23 mouse cellular contexts compared by ENCODE assay signal in the genomic region with DNA sequence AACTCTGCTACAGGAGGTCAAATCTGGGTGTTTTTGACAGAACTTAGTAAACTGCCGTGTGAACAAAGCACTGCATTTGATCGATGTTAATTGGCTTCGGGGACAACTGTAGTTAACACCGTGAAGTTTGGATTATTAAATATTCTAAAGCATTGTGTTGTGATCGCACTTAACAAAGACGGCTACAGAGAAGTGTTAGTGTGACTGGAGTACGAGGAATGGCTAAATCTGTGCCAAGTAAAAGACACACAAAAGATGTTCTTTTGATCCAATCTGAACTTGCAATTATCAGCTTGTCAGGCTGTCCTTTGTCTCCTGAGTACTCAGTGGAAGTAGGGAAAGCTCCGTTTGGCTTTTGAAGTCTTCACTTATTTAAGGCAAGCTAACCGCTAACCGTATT.
A peak's percentile ranks its signal among the peaks of the same experiment; 100 is the strongest.
DNase-seq lines count a peak whose midpoint lies in the region; ATAC-seq and TF ChIP-seq lines count a peak whose summit lies in the region.
"Had no signal": no experiment of that assay in that cellular context is flagged by ENCODE, and none has a peak within 500 bp of the region (broad histone marks: within the 10 kb centered on the region; RNA-seq: fewer than 3 reads in every experiment).

No protein-coding gene starts in this region.

- 31% methylated on average over 10 of the region's 10 CpGs for WGBS in forebrain, embryonic 14.5 days
- WGBS in forebrain, embryonic 10.5 days = 87% methylated on average over 10 of the region's 10 CpGs
- WGBS in forebrain, embryonic 16.5 days = 26% methylated on average over 10 of the region's 10 CpGs
- WGBS in forebrain, embryonic 13.5 days = 51% methylated on average over 10 of the region's 10 CpGs
- 28% methylated on average over 10 of the region's 10 CpGs for WGBS in forebrain, postnatal 0 days
- 59% methylated on average over 10 of the region's 10 CpGs for WGBS in forebrain, embryonic 12.5 days

- peak; percentile 47 for DNase-seq in forebrain, embryonic 14.5 days (ENCODE audit: low spot score)
- no peak for DNase-seq in forebrain, embryonic 10.5 days (ENCODE audit: extremely low spot score, low spot score)
- DNase-seq in forebrain, postnatal 0 days = peak; percentile 20
- DNase-seq in brain, embryonic 14.5 days (ENCODE audit: low read depth) = peak; percentile 61
- DNase-seq in frontal cortex, adult 2 months (ENCODE audit: extremely low spot score in 1 of 2, low spot score in 1 of 2) = no peak
- DNase-seq: adrenal gland, adult 2 months; adrenal gland, adult 8-10 months; adrenal gland, postnatal 10 days; adrenal gland, postnatal 14 days; adrenal gland, postnatal 25 days; adrenal gland, postnatal 36 days; B cell, adult 2 months; cerebellum, adult 11 months; cerebellum, adult 11-12 months; cerebellum, adult 18-20 months had no signal

- TF ChIP-seq POLR2A in brain, embryonic 14.5 days (IDR thresholded peaks at IDR 0.05; ENCODE audit: borderline replicate concordance, extremely low read depth, insufficient read depth, insufficient read length, poor library complexity, severe bottlenecking) = no peak

- no peak for ATAC-seq in forebrain, embryonic 14.5 days
- peak; percentile 59 for ATAC-seq in forebrain, embryonic 16.5 days
- ATAC-seq in forebrain, embryonic 13.5 days = no peak
- ATAC-seq in forebrain, postnatal 0 days = peak; percentile 64
- ATAC-seq in forebrain, embryonic 12.5 days (ENCODE audit: low FRiP score) = no peak
- ATAC-seq: activated CD4-positive, CD25-positive, alpha-beta regulatory T cell, adult 4 months; CD4-positive, CD25-positive, alpha-beta regulatory T cell, adult 4 months; Patski had no signal

- H3K4me2 ChIP-seq in forebrain, embryonic 14.5 days (ENCODE audit: low read length) = no peak overlapping the region
- no peak overlapping the region for H3K4me2 ChIP-seq in forebrain, embryonic 16.5 days (ENCODE audit: low read length)
- no peak overlapping the region for H3K4me2 ChIP-seq in forebrain, embryonic 13.5 days
- H3K4me2 ChIP-seq in forebrain, postnatal 0 days (ENCODE audit: low read depth) = no peak overlapping the region
- no peak overlapping the region for H3K4me2 ChIP-seq in forebrain, embryonic 12.5 days

- TF ChIP-seq CTCF in forebrain, postnatal 0 days (IDR thresholded peaks at IDR 0.05; ENCODE audit: low read depth) = no peak
- no peak for TF ChIP-seq CTCF in brain, embryonic 14.5 days (IDR thresholded peaks at IDR 0.05; ENCODE audit: borderline replicate concordance, extremely low read depth, insufficient read depth, insufficient read length)

- H3K27ac ChIP-seq in forebrain, embryonic 14.5 days (ENCODE audit: low read depth, low read length) = no peak overlapping the region
- no peak overlapping the region for H3K27ac ChIP-seq in forebrain, embryonic 10.5 days
- H3K27ac ChIP-seq in forebrain, embryonic 16.5 days (ENCODE audit: low read length) = no peak overlapping the region
- no peak overlapping the region for H3K27ac ChIP-seq in forebrain, embryonic 13.5 days
- H3K27ac ChIP-seq in forebrain, postnatal 0 days (ENCODE audit: low read depth, low read length) = no peak overlapping the region
- no peak overlapping the region for H3K27ac ChIP-seq in forebrain, embryonic 12.5 days

- H3K4me3 ChIP-seq in forebrain, embryonic 14.5 days (ENCODE audit: low read depth, low read length) = no peak overlapping the region
- H3K4me3 ChIP-seq in forebrain, embryonic 10.5 days = no peak overlapping the region
- no peak overlapping the region for H3K4me3 ChIP-seq in forebrain, embryonic 16.5 days (replicated peaks; ENCODE audit: low read length)
- H3K4me3 ChIP-seq in forebrain, embryonic 13.5 days = no peak overlapping the region
- no peak overlapping the region for H3K4me3 ChIP-seq in forebrain, postnatal 0 days (ENCODE audit: low read depth, low read length)
- no peak overlapping the region for H3K4me3 ChIP-seq in forebrain, embryonic 12.5 days (replicated peaks)

- H3K4me1 ChIP-seq in forebrain, embryonic 14.5 days (ENCODE audit: control insufficient read depth, insufficient read depth, low read length) = no peaks in the 10 kb centered on the region; the same call in 1 of the 2 replicates
- no peaks in the 10 kb centered on the region for H3K4me1 ChIP-seq in forebrain, embryonic 10.5 days
- peaks cover 5% of the 10 kb centered on the region; the same call in 1 of the 2 replicates for H3K4me1 ChIP-seq in forebrain, embryonic 16.5 days (replicated peaks; ENCODE audit: control insufficient read depth, insufficient read depth, low read length)
- no peaks in the 10 kb centered on the region for H3K4me1 ChIP-seq in forebrain, embryonic 13.5 days
- H3K4me1 ChIP-seq in forebrain, postnatal 0 days (ENCODE audit: insufficient read depth) = no peaks in the 10 kb centered on the region
- no peaks in the 10 kb centered on the region for H3K4me1 ChIP-seq in forebrain, embryonic 12.5 days

- no peak overlapping the region for H3K9ac ChIP-seq in forebrain, embryonic 14.5 days (ENCODE audit: low read length)
- H3K9ac ChIP-seq in forebrain, embryonic 16.5 days (replicated peaks; ENCODE audit: low read depth, low read length) = no peak overlapping the region
- H3K9ac ChIP-seq in forebrain, embryonic 13.5 days = no peak overlapping the region
- H3K9ac ChIP-seq in forebrain, postnatal 0 days = no peak overlapping the region
- H3K9ac ChIP-seq in forebrain, embryonic 12.5 days = no peak overlapping the region

- H3K27me3 ChIP-seq in forebrain, embryonic 14.5 days (replicated peaks; ENCODE audit: control insufficient read depth, insufficient read depth, low read length) = no peaks in the 10 kb centered on the region
- no peaks in the 10 kb centered on the region for H3K27me3 ChIP-seq in forebrain, embryonic 10.5 days (ENCODE audit: poor library complexity, severe bottlenecking)
- H3K27me3 ChIP-seq in forebrain, embryonic 16.5 days (replicated peaks; ENCODE audit: control insufficient read depth, insufficient read depth, low read length) = no peaks in the 10 kb centered on the region
- no peaks in the 10 kb centered on the region for H3K27me3 ChIP-seq in forebrain, embryonic 13.5 days
- H3K27me3 ChIP-seq in forebrain, postnatal 0 days (ENCODE audit: insufficient read depth, low read length) = no peaks in the 10 kb centered on the region
- no peaks in the 10 kb centered on the region for H3K27me3 ChIP-seq in forebrain, embryonic 12.5 days
- H3K27me3 ChIP-seq: CH12.LX had no signal

- H3K36me3 ChIP-seq in forebrain, embryonic 14.5 days (ENCODE audit: control insufficient read depth, insufficient read depth, low read length) = no peaks in the 10 kb centered on the region
- no peaks in the 10 kb centered on the region for H3K36me3 ChIP-seq in forebrain, embryonic 10.5 days (replicated peaks)
- no peaks in the 10 kb centered on the region for H3K36me3 ChIP-seq in forebrain, embryonic 16.5 days (ENCODE audit: control insufficient read depth, insufficient read depth)
- H3K36me3 ChIP-seq in forebrain, embryonic 13.5 days (ENCODE audit: poor library complexity, severe bottlenecking) = no peaks in the 10 kb centered on the region
- no peaks in the 10 kb centered on the region for H3K36me3 ChIP-seq in forebrain, postnatal 0 days (ENCODE audit: insufficient read depth)
- H3K36me3 ChIP-seq in forebrain, embryonic 12.5 days (replicated peaks) = no peaks in the 10 kb centered on the region
- H3K36me3 ChIP-seq: G1E had no signal

- H3K9me3 ChIP-seq in forebrain, embryonic 14.5 days (replicated peaks; ENCODE audit: control insufficient read depth, low read length) = no peaks in the 10 kb centered on the region
- no peaks in the 10 kb centered on the region; the same call in 1 of the 2 replicates for H3K9me3 ChIP-seq in forebrain, embryonic 10.5 days
- H3K9me3 ChIP-seq in forebrain, embryonic 16.5 days (ENCODE audit: control insufficient read depth, low read length) = no peaks in the 10 kb centered on the region
- H3K9me3 ChIP-seq in forebrain, embryonic 13.5 days (replicated peaks) = no peaks in the 10 kb centered on the region
- no peaks in the 10 kb centered on the region for H3K9me3 ChIP-seq in forebrain, postnatal 0 days (ENCODE audit: low read length)
- H3K9me3 ChIP-seq in forebrain, embryonic 12.5 days = no peaks in the 10 kb centered on the region

Comparison
In these comparisons a context has a peak if more than half of its experiments do, and no peak if none do; other contexts are left out.
1. ATAC-seq: peak in forebrain, embryonic 16.5 days (single experiment) and forebrain, postnatal 0 days (single experiment); none in forebrain, embryonic 14.5 days (single experiment), forebrain, embryonic 13.5 days (single experiment) and forebrain, embryonic 12.5 days (single experiment).
2. DNase-seq: peak in forebrain, embryonic 14.5 days (single experiment), forebrain, postnatal 0 days (single experiment) and brain, embryonic 14.5 days (single experiment); none in forebrain, embryonic 10.5 days (single experiment) and frontal cortex, adult 2 months (0 of 2).